9 mouse cellular contexts compared by ENCODE assay signal in genomic region chr14:87314999-87315732, GRCm38 (mm10).
DNase-seq lines count a peak whose midpoint lies in the region; ATAC-seq and TF ChIP-seq lines count a peak whose summit lies in the region.
"Had no signal": no experiment of that assay in that cellular context is flagged by ENCODE, and none has a peak within 500 bp of the region (broad histone marks: within the 10 kb centered on the region; RNA-seq: fewer than 3 reads in every experiment).

No protein-coding gene starts in this region.

- no peak overlapping the region for H3K4me3 ChIP-seq in liver, adult 2 months (ENCODE audit: insufficient read depth, low read depth, low read length)
- H3K4me3 ChIP-seq in liver, embryonic 12.5 days: no peak overlapping the region
- H3K4me3 ChIP-seq in embryonic facial prominence, embryonic 11.5 days (ENCODE audit: low read depth, low read length): no peak overlapping the region
- H3K4me3 ChIP-seq in hindbrain, embryonic 15.5 days: no peak overlapping the region
- H3K4me3 ChIP-seq in midbrain, embryonic 11.5 days (ENCODE audit: low read depth, low read length): no peak overlapping the region
- H3K4me3 ChIP-seq: embryonic facial prominence, embryonic 12.5 days had no signal

- no peaks in the 10 kb centered on the region for H3K36me3 ChIP-seq in liver, adult 2 months (ENCODE audit: control insufficient read depth, insufficient read depth, low read length)
- no peaks in the 10 kb centered on the region for H3K36me3 ChIP-seq in liver, embryonic 12.5 days
- no peaks in the 10 kb centered on the region for H3K36me3 ChIP-seq in embryonic facial prominence, embryonic 11.5 days (replicated peaks; ENCODE audit: control insufficient read depth, insufficient read depth, low read depth, low read length)
- no peaks in the 10 kb centered on the region for H3K36me3 ChIP-seq in hindbrain, embryonic 15.5 days
- H3K36me3 ChIP-seq in midbrain, embryonic 11.5 days (ENCODE audit: control insufficient read depth, insufficient read depth, low read length): no peaks in the 10 kb centered on the region
- H3K36me3 ChIP-seq: embryonic facial prominence, embryonic 12.5 days had no signal

- no peak for ATAC-seq in liver, embryonic 12.5 days
- ATAC-seq in embryonic facial prominence, embryonic 11.5 days (replicated peaks; ENCODE audit: insufficient number of reproducible peaks, low FRiP score, low TSS enrichment, low read depth): no peak
- ATAC-seq in hindbrain, embryonic 15.5 days (ENCODE audit: low FRiP score, low read depth): peak; percentile 85
- peak; percentile 76 for ATAC-seq in midbrain, embryonic 11.5 days (ENCODE audit: low FRiP score)

- 21% methylated on average over 6 of the region's 6 CpGs for WGBS in liver, adult 2 months
- WGBS in liver, embryonic 12.5 days (ENCODE audit: insufficient replicate concordance): 26% methylated on average over 6 of the region's 6 CpGs
- WGBS in embryonic facial prominence, embryonic 11.5 days: 25% methylated on average over 6 of the region's 6 CpGs
- WGBS in hindbrain, embryonic 15.5 days: 22% methylated on average over 6 of the region's 6 CpGs
- WGBS in midbrain, embryonic 11.5 days: 23% methylated on average over 6 of the region's 6 CpGs

- DNase-seq in liver, adult 2 months (ENCODE audit: extremely low read depth, low read depth, low spot score): peak; percentile 49
- DNase-seq in adrenal gland, postnatal 36 days: peak; percentile 22 to 48
- peak; percentile 84 for DNase-seq in embryonic facial prominence, embryonic 11.5 days (ENCODE audit: low spot score)
- peak; percentile 56 to 80 for DNase-seq in layer of hippocampus, postnatal 25 days (ENCODE audit: extremely low spot score in 1 of 2, low spot score in 1 of 2)
- peak; percentile 95 for DNase-seq in midbrain, embryonic 11.5 days (ENCODE audit: low spot score, missing footprints)
- DNase-seq in spleen, postnatal 4 days (ENCODE audit: low spot score in 2 of 2): peak; percentile 24 to 68

- no peak for TF ChIP-seq POLR2A in liver, adult 2 months (IDR thresholded peaks at IDR 0.05; ENCODE audit: extremely low read depth, insufficient read depth, low read length)

- no peaks in the 10 kb centered on the region for H3K27me3 ChIP-seq in liver, adult 2 months (ENCODE audit: control insufficient read depth, insufficient read depth, low read length)
- no peaks in the 10 kb centered on the region for H3K27me3 ChIP-seq in liver, embryonic 12.5 days (replicated peaks)
- no peaks in the 10 kb centered on the region for H3K27me3 ChIP-seq in embryonic facial prominence, embryonic 11.5 days (ENCODE audit: control insufficient read depth, insufficient read depth, low read length)
- no peaks in the 10 kb centered on the region for H3K27me3 ChIP-seq in hindbrain, embryonic 15.5 days
- H3K27me3 ChIP-seq in midbrain, embryonic 11.5 days (ENCODE audit: control insufficient read depth, insufficient read depth, low read length): no peaks in the 10 kb centered on the region
- H3K27me3 ChIP-seq: embryonic facial prominence, embryonic 12.5 days had no signal

- H3K9ac ChIP-seq in liver, adult 2 months (ENCODE audit: low read depth, low read length): no peak overlapping the region
- no peak overlapping the region for H3K9ac ChIP-seq in liver, embryonic 12.5 days
- H3K9ac ChIP-seq in embryonic facial prominence, embryonic 11.5 days (replicated peaks; ENCODE audit: low read length): no peak overlapping the region
- H3K9ac ChIP-seq in hindbrain, embryonic 15.5 days: no peak overlapping the region
- H3K9ac ChIP-seq in midbrain, embryonic 11.5 days (ENCODE audit: low read length): no peak overlapping the region
- H3K9ac ChIP-seq: embryonic facial prominence, embryonic 12.5 days had no signal

- H3K27ac ChIP-seq in liver, adult 2 months (replicated peaks; ENCODE audit: insufficient read depth, low read depth, low read length): no peak overlapping the region
- no peak overlapping the region for H3K27ac ChIP-seq in liver, embryonic 12.5 days
- H3K27ac ChIP-seq in embryonic facial prominence, embryonic 11.5 days (replicated peaks; ENCODE audit: low read depth, low read length): no peak overlapping the region
- no peak overlapping the region for H3K27ac ChIP-seq in hindbrain, embryonic 15.5 days (replicated peaks)
- no peak overlapping the region for H3K27ac ChIP-seq in midbrain, embryonic 11.5 days (ENCODE audit: low read depth, low read length)
- H3K27ac ChIP-seq: embryonic facial prominence, embryonic 12.5 days had no signal

- H3K4me1 ChIP-seq in liver, adult 2 months (ENCODE audit: control insufficient read depth, insufficient read depth, low read length): no peaks in the 10 kb centered on the region
- no peaks in the 10 kb centered on the region for H3K4me1 ChIP-seq in liver, embryonic 12.5 days
- H3K4me1 ChIP-seq in embryonic facial prominence, embryonic 11.5 days (ENCODE audit: control insufficient read depth, insufficient read depth, low read length): no peaks in the 10 kb centered on the region
- peaks cover 9% of the 10 kb centered on the region; the same call in 1 of the 2 replicates for H3K4me1 ChIP-seq in hindbrain, embryonic 15.5 days (replicated peaks)
- no peaks in the 10 kb centered on the region for H3K4me1 ChIP-seq in midbrain, embryonic 11.5 days (ENCODE audit: control insufficient read depth, insufficient read depth, low read length)
- H3K4me1 ChIP-seq: embryonic facial prominence, embryonic 12.5 days had no signal

- no peaks in the 10 kb centered on the region for H3K9me3 ChIP-seq in liver, embryonic 12.5 days (replicated peaks)
- no peaks in the 10 kb centered on the region for H3K9me3 ChIP-seq in embryonic facial prominence, embryonic 11.5 days (replicated peaks; ENCODE audit: control insufficient read depth, low read length)
- H3K9me3 ChIP-seq in hindbrain, embryonic 15.5 days: no peaks in the 10 kb centered on the region
- no peaks in the 10 kb centered on the region for H3K9me3 ChIP-seq in midbrain, embryonic 11.5 days (ENCODE audit: control insufficient read depth, low read length)
- H3K9me3 ChIP-seq: embryonic facial prominence, embryonic 12.5 days had no signal

- TF ChIP-seq CTCF in liver, adult 2 months (IDR thresholded peaks at IDR 0.05; ENCODE audit: low read depth, low read length): peak; percentile 52

- no peaks in the 10 kb centered on the region for H3K79me2 ChIP-seq in liver, adult 2 months (ENCODE audit: control insufficient read depth, insufficient read depth, low read length)

- H3K4me2 ChIP-seq in liver, embryonic 12.5 days: no peak overlapping the region
- no peak overlapping the region for H3K4me2 ChIP-seq in embryonic facial prominence, embryonic 11.5 days (ENCODE audit: low read depth, low read length)
- H3K4me2 ChIP-seq in hindbrain, embryonic 15.5 days: no peak overlapping the region
- H3K4me2 ChIP-seq in midbrain, embryonic 11.5 days: no peak overlapping the region
- H3K4me2 ChIP-seq: embryonic facial prominence, embryonic 12.5 days had no signal

Comparison
In these comparisons a context has a peak if more than half of its experiments do, and no peak if none do; other contexts are left out.
1. DNase-seq: peak in every context shown above with its lines; median percentile 95 in midbrain, embryonic 11.5 days; 84 in embryonic facial prominence, embryonic 11.5 days; 68 in layer of hippocampus, postnatal 25 days; 49 in liver, adult 2 months; 46 in spleen, postnatal 4 days; 35 in adrenal gland, postnatal 36 days.
2. ATAC-seq: peak in hindbrain, embryonic 15.5 days (single experiment) and midbrain, embryonic 11.5 days (single experiment); none in liver, embryonic 12.5 days (single experiment) and embryonic facial prominence, embryonic 11.5 days (single experiment).